Mouse (Mus musculus) adrenal gland, postnatal 4 days (tissue): ENCODE measurements around the gene Ankrd44. TPM values are rescaled to one million over a fixed set of nuclear protein-coding genes. Genes with fewer than 3 reads are reported as not detected.
"Not testable (repeated sequence)": the region's sequence is repeated elsewhere in the genome, so short reads cannot be mapped to it uniquely, and the experiment has no call there.

Experiments used
- DNase-seq, 2 experiments: peaks; one replicate each; pipeline ENCODE4 v3.0.0; 2021 to 2022; ENCODE audit warnings: low spot score in 2 of 2, mixed read lengths in 2 of 2
- long read RNA-seq, 2 experiments: library from polyadenylated mRNA; stranded (forward); transcript quantifications; one replicate each; pipeline ENCODE4 v2.0.0; 2021
- total RNA-seq, 2 experiments: library from RNA; stranded (reverse); gene quantifications; 2 replicates each; pipeline ENCODE4 v1.2.3; 2021

Ankrd44 gene
- total RNA-seq, result 10 to 100 TPM; 38.2 TPM
- long read RNA-seq, experiment 1, partial matches to known transcripts, result 0 of 5 reads
- long read RNA-seq, experiment 1, other reads (novel, unspliced or antisense), result 4 of 5 reads
- long read RNA-seq, experiment 2, partial matches to known transcripts, result 3 of 7 reads
- long read RNA-seq, experiment 2, other reads (novel, unspliced or antisense), result 1 of 7 reads

- peak; percentile 68 to 69 for DNase-seq
Measured at GRCm38 (mm10) chr1:54925971-54926771, at the start of gene Ankrd44. Gene Ankrd44, minus strand, starts transcription at chr1:54926387.

DNA sequence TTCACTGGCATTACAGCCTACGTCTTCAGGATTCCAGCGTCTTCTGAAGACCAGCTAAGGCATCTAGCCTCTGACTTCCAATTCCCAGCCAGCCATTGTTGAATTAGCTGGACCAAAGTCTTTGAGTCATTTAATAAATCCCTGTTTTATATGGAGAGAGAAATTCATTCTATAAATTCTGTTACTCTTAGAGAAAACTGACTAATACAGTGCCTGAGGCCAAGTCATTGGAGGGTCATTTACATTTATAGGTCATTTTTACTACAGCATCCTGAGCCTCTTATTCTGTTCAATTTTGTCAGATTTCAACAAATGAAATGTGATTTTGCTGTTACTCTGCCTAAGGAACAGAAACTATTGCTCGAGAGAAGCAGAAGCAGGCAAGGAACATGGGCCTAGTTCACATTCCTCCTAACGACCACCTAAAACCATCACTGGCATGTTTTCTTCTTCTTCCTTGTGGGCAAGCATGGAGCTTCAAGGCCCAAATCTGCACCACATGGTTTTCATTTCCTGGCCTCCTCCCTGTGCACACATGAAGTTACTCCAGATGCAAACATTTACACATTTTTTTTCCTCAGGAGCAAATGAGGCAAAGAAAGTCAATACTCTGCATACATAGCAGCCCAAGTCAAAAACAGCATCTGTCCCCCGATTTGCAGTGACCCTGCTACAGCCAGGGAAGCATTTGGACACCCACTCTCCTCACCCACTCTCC lies 45.7 kb upstream of the Ankrd44 start:
- DNase-seq, result no peak

DNA sequence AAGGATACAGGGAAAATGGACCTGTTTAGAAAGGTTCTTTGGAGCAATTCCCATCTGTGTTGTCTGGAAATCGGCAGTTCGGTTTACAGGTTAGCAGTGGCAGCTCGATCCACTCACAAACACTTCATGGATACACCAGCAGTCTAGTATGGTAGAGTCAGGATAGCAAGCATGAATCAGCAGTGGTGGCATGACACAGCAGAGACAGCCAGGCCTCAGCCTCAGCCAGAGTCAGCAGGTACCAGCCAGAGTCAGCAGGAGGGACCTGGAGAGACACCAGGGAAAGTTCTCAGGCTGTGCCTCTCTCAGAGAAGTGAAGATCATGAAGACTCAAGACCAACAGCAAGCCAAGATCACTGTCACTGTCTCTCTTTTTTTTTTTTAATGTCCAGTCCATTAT lies 40.7 kb upstream of the Ankrd44 start:
- DNase-seq, result no peak

GRCm38 (mm10) chr1:54965159-54965995 lies 39.2 kb upstream of the Ankrd44 start:
- DNase-seq, result no peak

- no peak for DNase-seq
Measured at GRCm38 (mm10) chr1:54961724-54962123, 35.5 kb upstream of the Ankrd44 start.

- DNase-seq, result no peak
Measured at GRCm38 (mm10) chr1:54960613-54961165, 34.5 kb upstream of the Ankrd44 start.

DNA sequence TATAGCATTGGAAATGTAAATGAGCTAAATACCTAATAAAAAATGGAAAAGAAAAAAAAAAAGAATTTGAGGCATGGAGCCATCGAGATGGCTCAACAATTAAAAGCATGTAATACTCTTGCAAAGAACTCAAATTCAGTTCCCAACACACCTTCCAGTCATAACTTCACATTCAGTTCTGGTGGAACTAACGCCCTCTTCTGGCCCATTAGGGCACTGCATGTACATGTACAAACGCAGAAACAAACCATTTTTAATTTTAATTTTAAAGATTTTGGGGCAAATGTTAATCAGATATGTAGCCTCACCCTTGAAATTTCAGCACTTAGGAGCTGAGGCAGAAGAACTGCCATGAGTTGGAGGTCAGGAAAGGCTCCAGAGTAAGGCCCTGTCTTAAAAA lies 32.3 kb upstream of the Ankrd44 start:
- no peak for DNase-seq

DNA sequence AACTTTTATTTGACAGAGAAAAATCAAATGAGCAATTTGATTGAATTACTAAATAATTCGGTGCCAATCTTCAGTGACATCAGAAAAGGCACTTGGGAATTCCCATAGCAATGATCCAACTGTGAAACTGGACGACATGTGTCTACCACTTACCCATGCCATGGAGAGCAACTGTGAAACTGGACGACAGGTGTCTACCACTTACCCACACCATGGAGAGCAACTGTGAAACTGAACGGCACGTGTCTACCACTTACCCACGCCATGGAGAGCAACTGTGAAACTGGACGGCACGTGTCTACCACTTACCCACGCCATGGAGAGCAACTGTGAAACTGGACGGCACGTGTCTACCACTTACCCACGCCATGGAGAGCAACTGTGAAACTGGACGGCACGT lies 30.8 kb upstream of the Ankrd44 start:
- not testable (repeated sequence) for DNase-seq

DNA sequence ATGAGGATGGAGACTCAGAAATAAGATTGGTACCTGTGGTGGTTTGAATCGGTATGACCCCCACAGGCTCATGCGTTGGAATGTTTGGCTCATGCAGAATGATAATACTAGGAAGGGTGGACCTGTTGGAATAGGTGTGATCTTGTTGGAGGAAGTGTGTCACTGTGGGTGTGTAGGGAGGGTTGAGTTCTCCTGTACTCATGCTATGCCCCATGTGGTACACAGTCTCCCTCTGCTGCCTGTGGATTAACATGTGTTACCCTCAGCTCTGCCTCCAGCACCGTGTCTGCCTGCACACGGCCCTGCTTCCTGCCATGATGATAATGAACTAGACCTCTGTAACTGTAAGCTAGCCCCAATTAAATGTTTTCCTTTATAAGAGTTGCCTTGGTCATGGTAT lies 28.7 kb upstream of the Ankrd44 start:
- no peak for DNase-seq

- DNase-seq, result no peak
Measured at GRCm38 (mm10) chr1:54944648-54945047, 18.5 kb upstream of the Ankrd44 start.

DNA sequence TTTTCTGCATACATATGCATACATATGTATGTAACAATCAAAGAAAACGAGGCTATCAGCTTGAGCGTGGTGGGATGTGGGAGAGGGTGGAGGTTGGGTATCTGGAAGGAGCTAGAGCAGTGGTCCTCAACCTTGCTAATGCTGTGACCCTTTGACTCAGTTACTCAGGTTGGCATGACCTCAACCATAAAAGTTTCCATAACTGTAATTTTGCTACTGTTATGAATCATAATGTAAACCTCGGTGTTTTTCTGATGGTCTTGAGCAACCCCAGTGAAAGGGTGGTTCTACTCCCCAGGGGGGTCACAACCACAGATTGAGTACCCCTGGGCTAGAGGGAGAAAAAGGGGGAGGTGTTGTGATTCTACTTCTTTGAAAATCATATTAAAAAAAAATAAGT lies 9.3 kb upstream of the Ankrd44 start:
- no peak for DNase-seq

- no peak for DNase-seq
Measured at GRCm38 (mm10) chr1:54934911-54935310, 8.7 kb upstream of the Ankrd44 start.

DNA sequence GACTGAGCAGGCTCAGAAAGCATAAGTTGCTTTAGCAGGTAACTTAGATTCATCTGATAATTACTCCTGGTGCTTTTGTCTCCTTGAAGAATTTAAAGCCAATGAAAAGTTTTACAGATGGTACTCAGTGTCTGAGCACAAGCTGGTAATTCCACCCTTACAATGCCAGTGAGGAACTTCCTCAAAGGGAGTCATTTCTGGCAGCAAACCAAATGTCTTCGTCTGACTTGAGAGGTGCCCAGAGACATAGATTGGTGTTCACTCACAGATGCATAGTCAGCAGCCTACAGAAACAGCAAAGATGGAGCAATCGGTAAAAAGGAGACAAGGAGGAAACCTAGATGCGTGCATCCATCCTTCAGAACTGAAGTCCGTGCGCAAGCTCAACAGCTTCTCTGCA lies 7.5 kb upstream of the Ankrd44 start:
- no peak for DNase-seq

DNA sequence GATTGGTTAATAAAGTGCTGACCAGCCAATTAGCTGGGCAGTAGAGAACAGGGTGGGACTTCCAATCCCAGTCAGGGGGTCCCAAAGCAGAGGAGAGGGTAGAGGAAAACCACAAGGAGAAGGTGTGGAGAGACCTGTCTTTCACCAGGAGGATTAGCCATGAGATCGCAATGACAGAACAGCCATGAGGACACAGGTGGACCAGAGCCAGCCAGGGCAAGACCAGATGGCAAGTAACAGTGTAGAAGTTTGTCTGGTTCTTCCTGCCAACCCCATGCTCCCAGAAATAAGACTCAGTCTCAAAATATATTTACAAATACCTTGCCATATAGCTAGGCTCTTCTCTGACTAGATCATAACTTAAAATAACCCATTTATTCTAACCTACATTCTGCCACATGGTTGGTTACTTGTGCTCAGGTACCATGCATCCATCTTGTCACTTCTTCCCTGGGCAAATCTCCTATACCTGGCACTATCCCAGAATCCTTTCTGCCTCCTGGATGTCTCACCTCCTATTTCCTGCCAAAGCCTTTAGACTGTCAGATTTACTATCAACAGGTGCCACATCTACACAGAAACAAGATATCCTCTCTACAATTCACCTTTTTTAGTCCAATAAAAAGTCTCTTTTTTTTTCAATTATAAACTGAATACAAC lies 6.4 kb upstream of the Ankrd44 start:
- DNase-seq, result no peak

DNA sequence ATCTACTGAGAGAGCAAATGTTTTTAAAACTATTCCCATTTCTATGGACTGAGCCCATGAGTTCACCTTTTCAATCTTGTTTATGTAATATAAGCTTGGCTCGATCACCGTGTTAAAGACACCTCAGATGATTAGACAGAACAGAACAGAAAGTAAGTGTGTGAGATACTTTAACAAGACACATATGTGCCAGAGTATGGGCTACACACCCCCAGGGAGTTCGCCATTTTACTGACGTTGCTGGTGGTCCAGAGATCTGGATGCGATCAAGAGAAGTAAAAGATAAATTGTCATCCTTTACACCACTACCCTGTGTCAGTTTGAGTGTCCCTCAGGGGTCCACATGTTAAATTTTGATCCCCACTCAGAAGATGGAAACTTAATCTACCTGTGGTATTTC lies 5.0 kb upstream of the Ankrd44 start:
- no peak for DNase-seq

GRCm38 (mm10) chr1:54930670-54931200 lies 4.5 kb upstream of the Ankrd44 start:
- DNase-seq, result no peak

DNA sequence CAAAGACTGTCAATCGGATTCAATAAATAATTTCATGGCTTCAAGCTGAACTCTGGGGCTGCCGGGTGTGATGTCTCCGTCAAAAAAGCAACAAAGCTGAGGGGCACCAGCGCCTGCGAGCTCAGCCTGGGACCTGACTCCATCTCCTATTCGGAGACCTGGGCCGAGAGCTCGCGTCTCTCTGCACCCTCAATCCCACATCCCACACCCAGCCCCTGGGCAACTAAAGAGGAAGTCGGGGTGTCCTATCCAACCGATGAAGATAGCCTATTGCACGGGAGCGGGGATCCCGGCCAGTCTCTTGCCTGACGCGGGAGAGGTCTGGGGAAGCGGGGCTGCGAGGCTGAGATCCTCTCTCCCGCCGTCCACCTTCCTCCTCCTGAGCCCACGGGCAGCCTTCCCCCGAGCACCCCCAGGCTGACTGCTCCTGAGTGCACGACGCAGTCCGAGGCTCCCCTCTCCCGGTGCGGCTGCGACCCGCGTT lies 694 bp downstream of the Ankrd44 start:
- DNase-seq, result peak in 1 of 2 experiments; percentile 13

GRCm38 (mm10) chr1:54924760-54925159 lies 1.4 kb downstream of the Ankrd44 start:
- DNase-seq, result no peak

GRCm38 (mm10) chr1:54924309-54924685 lies 1.9 kb downstream of the Ankrd44 start:
- no peak for DNase-seq
